Mouse (Mus musculus): ENCODE data around the gene Prg3.

GRCm38 (mm10) chr2:85037047-85038026 lies 49.3 kb downstream of the Prg3 start, which contains the start of the genes Ssrp1 and P2rx3:
- TF ChIP-seq CTCF (IDR thresholded peaks at IDR 0.05; ENCODE audit: low read depth) = peak; percentile 26; the same call in 1 of the 2 replicates
- no peak for TF ChIP-seq EP300 (optimal IDR thresholded peaks at IDR 0.05)
